Mouse (Mus musculus) heart, embryonic 15.5 days (tissue): ENCODE data around the gene Slc44a2. TPM values are rescaled to one million over a fixed set of nuclear protein-coding genes. Genes with fewer than 3 reads are reported as not detected.

Experiments used
- ATAC-seq: fragments of 200-750 bp; cut with Nextera tagmentation; replicated peaks from 2 replicates; pipeline ENCODE4 v1.8.0; 2017; ENCODE audit warnings: low read depth, moderate TSS enrichment; ENCODE audit not compliant: insufficient number of reproducible peaks, insufficient read depth, low FRiP score
- H3K27ac ChIP-seq: fragments of 300-500 bp; sonication (generic); 2 replicates; pipeline ENCODE4 v1.5.1; 2015; ENCODE audit warnings: mild to moderate bottlenecking, inconsistent platforms
- H3K27me3 ChIP-seq: fragments of 300-500 bp; sonication (generic); 2 replicates; pipeline ENCODE4 v1.6.1; 2015; ENCODE audit warnings: inconsistent platforms
- H3K36me3 ChIP-seq: fragments of 300-500 bp; sonication (generic); 2 replicates; pipeline ENCODE4 v1.6.1; 2015; ENCODE audit warnings: mild to moderate bottlenecking, inconsistent platforms
- H3K4me1 ChIP-seq: fragments of 300-500 bp; sonication (generic); replicated peaks from 2 replicates; pipeline ENCODE4 v1.6.1; 2015; ENCODE audit warnings: inconsistent platforms
- H3K4me2 ChIP-seq: fragments of 300-500 bp; sonication (generic); 2 replicates; pipeline ENCODE4 v1.6.1; 2015; ENCODE audit warnings: inconsistent platforms, mild to moderate bottlenecking, moderate library complexity
- H3K4me3 ChIP-seq: fragments of 300-500 bp; sonication (generic); 2 replicates; pipeline ENCODE4 v1.5.1; 2015; ENCODE audit warnings: mild to moderate bottlenecking, inconsistent platforms
- H3K9ac ChIP-seq: fragments of 300-500 bp; sonication (generic); 2 replicates; pipeline ENCODE4 v1.6.1; 2015; ENCODE audit warnings: mild to moderate bottlenecking, inconsistent platforms
- H3K9me3 ChIP-seq: fragments of 300-500 bp; sonication (generic); replicated peaks from 2 replicates; pipeline ENCODE4 v1.6.1; 2016; ENCODE audit warnings: inconsistent platforms
- WGBS: fragments of 180-500 bp; shearing (Covaris S2); methylation state at CpG from one replicate; pipeline ENCODE4 v1.1.7; 2015; ENCODE audit warnings: mixed read lengths; 5-methylcytosine and 5-hydroxymethylcytosine counted together
- polyA plus RNA-seq: library from polyadenylated mRNA; unstranded; fragments of >200 nt; fragmentation: Nextera tagmentation; extraction: Ambion mirVana; gene quantifications from 2 replicates; pipeline ENCODE4 v1.2.1, GENCODE M21; 2015

The Slc44a2 gene
- polyA plus RNA-seq, result 56.8 and 81.4 TPM in 2 replicates

DNA sequence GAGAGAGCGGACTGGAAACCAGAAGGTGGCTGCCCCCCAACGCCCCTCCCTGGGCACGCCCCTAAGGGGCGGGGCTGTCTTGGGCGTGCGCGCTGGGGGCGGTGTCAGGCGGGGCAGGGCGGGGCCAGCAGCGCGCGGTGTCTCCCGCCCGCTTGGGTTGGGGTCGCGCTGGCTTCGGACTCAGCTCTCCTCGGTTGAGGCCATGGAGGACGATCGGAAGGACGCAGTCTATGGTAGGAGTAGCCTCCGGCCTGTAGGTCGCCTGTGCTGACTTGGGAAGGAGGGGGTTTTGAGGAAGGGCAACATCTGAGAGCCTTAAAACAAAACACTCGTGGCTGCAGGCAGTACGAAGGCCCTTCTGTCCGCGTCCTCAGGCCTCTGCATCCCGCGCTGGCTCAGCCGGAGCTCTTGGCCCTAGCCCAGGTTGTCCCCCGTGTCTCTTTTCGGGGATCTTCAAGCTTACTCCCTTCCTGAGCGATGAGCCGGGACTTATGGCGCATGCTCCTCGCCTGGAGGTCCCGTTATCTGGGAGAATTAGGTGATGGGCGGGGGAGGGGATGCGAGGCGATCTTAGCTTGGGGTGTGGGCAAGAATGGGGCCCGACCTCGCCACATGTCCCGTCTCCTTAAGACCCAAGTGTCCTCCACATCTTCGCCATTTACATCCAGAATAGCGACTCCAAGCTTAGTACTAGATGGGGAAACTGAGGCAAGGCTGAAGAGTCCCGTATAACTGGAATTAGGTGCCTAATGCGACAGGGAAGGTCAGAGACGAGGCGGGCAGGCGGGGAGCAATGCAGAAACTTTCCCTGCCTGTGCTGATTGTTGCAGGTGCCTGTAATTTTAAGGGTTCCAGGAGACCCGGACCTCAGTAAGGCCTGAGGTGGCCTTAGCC is at the start of gene Slc44a2:
Slc44a2 (plus strand) TSS at position 80 of the 894 bp plus-strand sequence.
- under 1% methylated on average over 52 of the region's 52 CpGs for WGBS
- H3K9ac ChIP-seq, result peak within 1 kb of the TSS; percentile 77
- H3K4me2 ChIP-seq, result peak within 1 kb of the TSS; percentile 86
- peaks cover 32% of the 10 kb centered on the region for H3K4me1 ChIP-seq
- H3K27me3 ChIP-seq, result no peaks in the 10 kb centered on the region
- peaks cover 5% of the 10 kb centered on the region; the same call in 1 of the 2 replicates for H3K36me3 ChIP-seq
- ATAC-seq, result peak; percentile 93
- H3K9me3 ChIP-seq, result no peaks in the 10 kb centered on the region
- peak within 1 kb of the TSS; percentile 78 for H3K27ac ChIP-seq
- peak within 1 kb of the TSS; percentile 84 for H3K4me3 ChIP-seq

DNA sequence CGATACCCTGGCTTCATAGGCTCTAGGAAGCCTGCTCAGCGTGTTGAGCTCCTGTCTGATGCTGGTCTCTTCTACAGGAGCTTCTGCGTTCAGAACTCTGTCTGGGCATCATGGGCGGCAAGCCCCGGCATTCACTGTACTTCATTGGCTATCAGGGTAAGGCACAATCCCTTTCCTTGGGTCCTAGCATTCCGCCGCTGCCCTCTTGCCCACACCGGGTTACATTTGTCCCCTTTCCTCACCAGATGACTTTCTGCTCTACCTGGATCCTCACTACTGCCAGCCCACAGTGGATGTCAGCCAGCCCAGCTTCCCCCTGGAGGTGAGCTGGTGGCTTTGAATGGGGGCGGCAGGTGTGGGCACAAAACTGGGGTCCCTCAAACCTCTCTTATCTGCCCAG is 48.1 kb upstream of the Slc44a2 start:
- Histone ChIP-seq H3K27me3 (no peaks in the 10 kb centered on the region), H3K27ac (no peak overlapping the region), H3K4me1 (peaks cover 20% of the 10 kb centered on the region), H3K9ac (no peak overlapping the region), H3K36me3 (peaks cover 91% of the 10 kb centered on the region), H3K9me3 (no peaks in the 10 kb centered on the region), H3K4me3 (no peak overlapping the region), H3K4me2 (no peak overlapping the region)
- WGBS, result 91% methylated on average over 9 of the region's 9 CpGs
- ATAC-seq, result no peak

DNA sequence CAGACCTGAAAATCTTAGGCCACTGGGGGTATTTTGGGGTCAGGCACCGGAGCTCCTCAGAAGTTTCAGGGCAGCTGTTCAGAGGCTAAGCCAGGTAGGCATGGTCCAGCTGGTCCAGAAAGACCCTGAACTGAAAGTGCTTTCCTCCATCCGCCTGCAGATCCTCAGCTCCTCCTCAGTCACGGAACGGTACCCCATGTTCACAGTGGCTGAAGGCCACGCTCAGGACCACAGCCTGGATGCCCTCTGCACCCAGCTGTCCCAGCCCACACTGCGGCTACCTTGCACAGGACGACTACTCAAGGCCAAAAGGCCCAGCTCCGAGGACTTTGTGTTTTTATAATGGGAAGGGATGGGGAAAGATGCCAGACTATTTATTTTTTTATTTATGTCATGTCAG is 47.4 kb upstream of the Slc44a2 start:
- 82% methylated on average over 8 of the region's 8 CpGs for WGBS
- H3K27ac ChIP-seq, result no peak overlapping the region
- ATAC-seq, result no peak
- peaks cover 93% of the 10 kb centered on the region for H3K36me3 ChIP-seq
- no peaks in the 10 kb centered on the region for H3K9me3 ChIP-seq
- H3K4me1 ChIP-seq, result peaks cover 19% of the 10 kb centered on the region
- no peak overlapping the region for H3K9ac ChIP-seq
- H3K4me3 ChIP-seq, result no peak overlapping the region
- H3K4me2 ChIP-seq, result no peak overlapping the region
- H3K27me3 ChIP-seq, result no peaks in the 10 kb centered on the region

DNA sequence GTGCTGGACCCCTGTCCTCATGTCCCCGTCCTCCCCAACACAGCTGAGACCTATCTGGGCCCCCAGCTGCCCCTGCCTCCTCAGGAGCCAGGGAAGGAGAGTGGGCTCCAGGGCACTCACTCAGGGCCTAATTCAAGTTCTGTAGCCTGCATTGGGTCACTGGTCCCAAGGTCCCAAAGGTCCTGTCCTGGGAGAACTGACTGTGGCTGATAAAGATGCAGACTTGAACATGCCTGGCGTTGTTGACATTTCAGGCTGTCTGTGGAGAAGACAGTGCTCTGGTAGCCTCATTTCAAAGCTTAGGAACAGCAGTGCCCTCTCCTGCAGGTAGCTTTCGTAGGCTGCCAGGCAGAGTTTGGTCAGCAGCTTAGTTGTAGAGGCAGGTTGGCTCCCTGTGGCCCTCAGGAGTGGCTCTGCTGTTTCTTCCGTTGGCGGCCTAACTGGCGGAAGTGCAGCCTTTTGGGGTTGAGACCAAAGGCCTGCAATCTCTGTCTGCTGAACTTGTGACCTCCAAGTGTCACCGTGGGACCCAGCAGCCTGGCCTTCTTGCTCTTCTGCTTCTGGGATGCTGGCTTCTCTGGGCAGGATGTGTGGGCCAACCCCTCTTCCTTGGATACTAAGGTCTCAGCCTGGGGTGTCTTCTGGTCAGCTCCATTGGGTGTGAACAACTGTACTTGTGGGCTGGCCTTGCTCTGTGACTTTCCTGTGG is 46.8 kb upstream of the Slc44a2 start:
- ATAC-seq, result no peak
- 59% methylated on average over 7 of the region's 7 CpGs for WGBS
- Histone ChIP-seq H3K4me3 (no peak overlapping the region), H3K27ac (peak overlapping the region; percentile 38; the same call in 1 of the 2 replicates), H3K27me3 (no peaks in the 10 kb centered on the region), H3K9me3 (no peaks in the 10 kb centered on the region), H3K4me2 (no peak overlapping the region), H3K9ac (no peak overlapping the region), H3K36me3 (peaks cover 93% of the 10 kb centered on the region), H3K4me1 (peaks cover 19% of the 10 kb centered on the region)

DNA sequence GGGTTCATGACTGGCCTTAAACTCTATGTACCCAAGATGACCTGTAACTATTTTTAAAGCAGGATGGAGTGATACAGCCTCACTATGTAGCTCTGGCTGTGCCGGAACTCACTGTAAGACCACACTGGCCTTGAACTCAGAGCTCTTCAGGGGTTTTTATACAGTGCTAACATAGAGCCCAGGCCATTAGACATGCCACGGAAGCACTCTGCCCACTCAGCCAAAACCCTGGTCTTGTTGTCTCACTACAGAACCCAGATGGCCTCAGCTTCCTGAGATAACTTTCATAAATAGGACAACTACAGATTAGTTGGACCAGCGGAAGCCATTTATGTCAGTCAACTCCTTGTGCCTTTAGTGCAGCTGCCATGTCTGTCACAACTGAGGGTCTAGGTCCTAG is 46.2 kb upstream of the Slc44a2 start:
- Histone ChIP-seq H3K9ac (no peak overlapping the region), H3K4me2 (no peak overlapping the region), H3K36me3 (peaks cover 93% of the 10 kb centered on the region), H3K27ac (peak overlapping the region; percentile 38), H3K4me1 (peaks cover 19% of the 10 kb centered on the region), H3K4me3 (no peak overlapping the region), H3K9me3 (no peaks in the 10 kb centered on the region), H3K27me3 (no peaks in the 10 kb centered on the region)
- 51% methylated on average over 3 of the region's 3 CpGs for WGBS
- 0 out of 2 replicates have a peak, but pooled peaks have one; percentile 34 for ATAC-seq

DNA sequence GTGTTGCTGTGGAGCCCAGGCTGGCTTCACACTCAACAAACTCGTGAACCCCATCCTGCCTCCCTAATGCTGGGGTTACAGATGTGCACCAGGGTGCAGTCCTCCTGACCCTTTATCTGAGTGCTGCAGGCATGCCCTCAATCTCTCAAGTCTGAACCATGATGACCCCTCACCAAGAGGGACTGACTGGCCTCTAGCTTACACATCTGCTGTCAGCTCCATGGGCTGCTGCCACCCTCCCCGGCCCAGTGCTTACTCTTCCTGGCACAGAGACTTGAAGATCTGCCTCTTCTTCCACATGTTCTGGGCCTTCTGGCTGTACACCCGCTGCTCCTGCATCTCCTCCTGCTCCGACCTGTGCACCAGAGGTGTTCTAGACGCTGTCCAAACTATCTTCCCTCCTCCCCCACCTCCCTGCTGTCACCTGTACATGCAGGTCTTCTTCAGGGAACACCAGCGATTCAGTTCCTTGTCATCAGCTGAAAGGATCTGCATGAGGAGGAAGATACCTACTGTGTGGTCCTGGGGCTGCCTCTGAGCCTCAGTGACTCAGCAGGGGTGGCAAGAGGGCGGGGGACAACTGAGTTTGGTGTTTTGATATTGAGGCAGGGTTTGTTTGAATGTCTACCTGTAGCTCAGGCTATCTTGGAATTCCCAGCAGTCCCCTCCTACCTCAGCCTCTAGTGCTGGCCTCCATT is 45.3 kb upstream of the Slc44a2 start:
- Histone ChIP-seq H3K9ac (no peak overlapping the region), H3K4me2 (no peak overlapping the region), H3K9me3 (no peaks in the 10 kb centered on the region), H3K27ac (peak overlapping the region; percentile 38; the same call in 1 of the 2 replicates), H3K4me1 (peaks cover 19% of the 10 kb centered on the region), H3K4me3 (no peak overlapping the region), H3K27me3 (no peaks in the 10 kb centered on the region), H3K36me3 (peaks cover 93% of the 10 kb centered on the region)
- 77% methylated on average over 7 of the region's 7 CpGs for WGBS
- no peak for ATAC-seq

DNA sequence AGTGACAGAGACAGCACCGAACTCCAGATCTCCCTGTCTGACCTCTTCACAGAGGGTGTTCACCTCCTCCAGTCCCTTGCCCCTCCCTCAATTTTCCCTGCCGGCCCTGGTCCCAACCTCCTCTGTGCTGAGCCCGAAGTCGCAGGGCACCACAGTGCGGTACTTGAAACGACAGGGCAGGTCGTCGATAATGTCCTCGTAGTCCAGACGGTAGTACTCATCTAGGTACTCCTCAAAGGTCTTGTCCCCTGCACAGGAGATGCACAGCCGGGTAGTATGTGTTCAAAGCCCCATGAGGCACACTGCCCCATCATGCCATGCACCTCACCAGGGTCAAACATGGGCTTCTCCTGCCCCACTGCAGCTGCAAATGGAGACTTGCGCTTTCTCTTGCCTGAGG is 44.8 kb upstream of the Slc44a2 start:
- H3K9me3 ChIP-seq, result no peaks in the 10 kb centered on the region
- ATAC-seq, result no peak
- no peak overlapping the region for H3K4me3 ChIP-seq
- WGBS, result 82% methylated on average over 12 of the region's 12 CpGs
- H3K27ac ChIP-seq, result no peak overlapping the region
- no peak overlapping the region for H3K4me2 ChIP-seq
- no peak overlapping the region for H3K9ac ChIP-seq
- H3K4me1 ChIP-seq, result peaks cover 19% of the 10 kb centered on the region
- H3K27me3 ChIP-seq, result no peaks in the 10 kb centered on the region
- peaks cover 92% of the 10 kb centered on the region for H3K36me3 ChIP-seq

DNA sequence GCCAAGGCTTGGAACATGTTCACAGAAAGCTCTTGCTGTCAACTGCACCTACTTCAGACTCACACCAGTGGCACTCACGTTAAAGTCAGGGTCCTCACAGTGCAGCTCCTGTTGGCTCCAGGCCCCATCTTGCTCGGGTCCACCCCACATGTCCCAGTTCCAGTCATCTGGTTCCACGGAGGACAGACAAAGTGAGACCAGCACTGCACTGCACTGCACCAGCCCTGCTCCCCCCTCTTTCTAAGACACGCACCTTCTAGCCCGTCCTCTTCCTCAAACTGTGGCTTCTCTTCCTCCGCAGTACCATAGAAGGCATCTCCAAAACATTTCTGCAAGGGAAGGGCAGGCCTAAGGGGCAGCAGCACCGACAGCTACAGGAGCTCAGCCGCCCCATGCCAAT is 44.2 kb upstream of the Slc44a2 start:
- H3K9ac ChIP-seq, result no peak overlapping the region
- ATAC-seq, result no peak
- H3K4me2 ChIP-seq, result no peak overlapping the region
- no peaks in the 10 kb centered on the region for H3K9me3 ChIP-seq
- peaks cover 19% of the 10 kb centered on the region for H3K4me1 ChIP-seq
- H3K27ac ChIP-seq, result no peak overlapping the region
- H3K36me3 ChIP-seq, result peaks cover 92% of the 10 kb centered on the region
- H3K27me3 ChIP-seq, result no peaks in the 10 kb centered on the region
- no peak overlapping the region for H3K4me3 ChIP-seq
- WGBS, result 85% methylated on average over 8 of the region's 8 CpGs

DNA sequence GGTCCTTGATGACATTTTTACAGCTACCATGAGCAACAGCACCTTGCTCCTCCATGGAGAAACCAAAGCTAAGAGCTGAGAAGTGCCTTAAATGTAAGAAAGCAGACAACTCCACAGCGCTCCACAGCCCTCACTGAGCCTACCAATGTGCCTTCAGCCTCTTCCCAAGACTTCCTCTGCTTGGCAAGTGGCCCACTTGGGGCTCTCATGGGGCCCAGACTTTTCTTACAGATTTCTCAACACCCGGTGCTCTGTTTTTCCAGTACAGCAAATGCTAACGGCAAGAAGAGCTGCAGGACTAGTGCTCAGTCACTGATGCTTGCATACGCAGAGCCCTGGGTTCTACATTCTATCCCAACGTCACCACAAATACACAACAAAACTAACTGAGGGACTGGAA is 42.7 kb upstream of the Slc44a2 start:
- H3K9me3 ChIP-seq, result no peaks in the 10 kb centered on the region
- no peak overlapping the region for H3K4me2 ChIP-seq
- 90% methylated on average over 5 of the region's 5 CpGs for WGBS
- peaks cover 91% of the 10 kb centered on the region for H3K36me3 ChIP-seq
- no peak overlapping the region for H3K9ac ChIP-seq
- H3K27ac ChIP-seq, result no peak overlapping the region
- H3K4me3 ChIP-seq, result no peak overlapping the region
- no peaks in the 10 kb centered on the region for H3K27me3 ChIP-seq
- peaks cover 19% of the 10 kb centered on the region for H3K4me1 ChIP-seq
- ATAC-seq, result no peak

DNA sequence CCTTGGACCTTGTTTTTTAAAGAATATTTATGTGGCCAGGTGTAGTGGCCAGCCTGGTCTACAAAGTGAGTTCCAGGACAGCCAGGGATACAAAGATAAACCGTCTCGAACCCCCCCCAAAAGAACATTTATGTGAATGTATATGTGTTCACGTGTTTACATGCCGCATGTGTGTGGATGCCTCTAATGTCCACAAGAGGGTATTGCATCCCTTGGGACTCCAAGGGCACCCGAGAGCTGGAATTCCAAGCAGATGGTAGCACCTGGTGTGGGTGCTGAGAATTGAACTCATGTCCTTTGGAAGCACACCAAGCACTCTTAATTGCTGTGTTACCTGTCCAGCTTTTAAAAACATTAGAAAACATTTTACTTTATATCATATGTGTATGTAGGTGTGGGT is 36.9 kb upstream of the Slc44a2 start:
- Histone ChIP-seq H3K9ac (no peak overlapping the region), H3K36me3 (peaks cover 53% of the 10 kb centered on the region), H3K4me3 (no peak overlapping the region), H3K4me1 (peaks cover 13% of the 10 kb centered on the region), H3K27me3 (no peaks in the 10 kb centered on the region), H3K9me3 (no peaks in the 10 kb centered on the region), H3K4me2 (no peak overlapping the region), H3K27ac (no peak overlapping the region)
- WGBS, result 90% methylated on average over 5 of the region's 5 CpGs
- ATAC-seq, result no peak

DNA sequence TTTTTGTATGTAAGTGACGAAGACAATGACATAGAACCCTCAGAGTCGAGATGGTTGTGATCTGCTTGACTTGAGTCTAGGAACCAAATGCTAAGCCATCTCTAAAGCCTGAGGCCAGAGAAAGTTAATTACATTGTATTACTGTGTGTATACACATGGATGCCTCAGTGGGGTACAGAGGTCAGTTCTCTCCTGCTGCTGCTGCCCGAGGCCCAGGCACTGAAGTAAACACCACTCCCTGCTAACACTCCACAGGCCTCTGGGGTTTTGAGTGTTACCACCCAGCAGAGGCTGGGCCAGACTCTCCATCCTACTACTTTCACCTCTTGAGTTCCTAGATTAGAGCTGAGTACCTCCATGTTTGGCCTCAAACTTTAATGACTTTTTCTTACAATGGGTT is 36.5 kb upstream of the Slc44a2 start:
- Histone ChIP-seq H3K4me3 (no peak overlapping the region), H3K4me1 (peaks cover 17% of the 10 kb centered on the region), H3K27me3 (no peaks in the 10 kb centered on the region), H3K9ac (no peak overlapping the region), H3K9me3 (no peaks in the 10 kb centered on the region), H3K27ac (no peak overlapping the region), H3K4me2 (no peak overlapping the region), H3K36me3 (peaks cover 49% of the 10 kb centered on the region)
- 83% methylated on average over 3 of the region's 3 CpGs for WGBS
- ATAC-seq, result no peak
